Mouse (Mus musculus) intestine, embryonic 14.5 days (tissue): ENCODE results near the gene LTO1. TPM values are rescaled to one million over a fixed set of nuclear protein-coding genes. Genes with fewer than 3 reads are reported as not detected.

Experiments
- ATAC-seq: fragments of 200-750 bp; cut with Nextera tagmentation; replicated peaks from 2 replicates; pipeline ENCODE4 v1.8.0; 2017; ENCODE audit warnings: low read depth, moderate number of reproducible peaks, moderate TSS enrichment, moderate library complexity; ENCODE audit not compliant: low FRiP score, low TSS enrichment
- DNase-seq: peaks from one replicate; pipeline ENCODE4 v3.0.0-alpha.2; 2018; ENCODE audit warnings: low spot score
- H3K27ac ChIP-seq: fragments of 300-500 bp; sonication (generic); 2 replicates; pipeline ENCODE4 v1.5.1; 2014; ENCODE audit warnings: low read depth, mild to moderate bottlenecking, control low read depth
- H3K27me3 ChIP-seq: fragments of 300-500 bp; sonication (generic); replicated peaks from 2 replicates; pipeline ENCODE4 v1.6.1; 2014; ENCODE audit warnings: low read length, control low read depth; ENCODE audit not compliant: control insufficient read depth, insufficient read depth
- H3K36me3 ChIP-seq: fragments of 300-500 bp; sonication (generic); 2 replicates; pipeline ENCODE4 v1.6.1; 2014; ENCODE audit warnings: low read length, control low read depth; ENCODE audit not compliant: control insufficient read depth, insufficient read depth
- H3K4me1 ChIP-seq: fragments of 300-500 bp; sonication (generic); replicated peaks from 2 replicates; pipeline ENCODE4 v1.6.1; 2014; ENCODE audit warnings: low read length, control low read depth, mixed read lengths; ENCODE audit not compliant: control insufficient read depth, insufficient read depth
- H3K4me2 ChIP-seq: fragments of 300-500 bp; sonication (generic); 2 replicates; pipeline ENCODE4 v1.6.1; 2014; ENCODE audit warnings: low read length
- H3K4me3 ChIP-seq: fragments of 300-500 bp; sonication (generic); 2 replicates; pipeline ENCODE4 v1.5.1; 2014; ENCODE audit warnings: low read depth, low read length, control low read depth, mixed read lengths
- H3K9ac ChIP-seq: fragments of 300-500 bp; sonication (generic); 2 replicates; pipeline ENCODE4 v1.6.1; 2014; ENCODE audit warnings: mild to moderate bottlenecking, low read length
- H3K9me3 ChIP-seq: fragments of 300-500 bp; sonication (generic); 2 replicates; pipeline ENCODE4 v1.6.1; 2016; ENCODE audit warnings: low read length, control low read depth; ENCODE audit not compliant: control insufficient read depth
- WGBS: fragments of 180-500 bp; shearing (Covaris S2); extraction: QIAGEN DNeasy Blood & Tissue Kit; methylation state at CpG from one replicate; pipeline ENCODE4 v1.1.7; 2014; 5-methylcytosine and 5-hydroxymethylcytosine counted together
- polyA plus RNA-seq: library from polyadenylated mRNA; unstranded; fragments of >200 nt; fragmentation: Nextera tagmentation; extraction: Ambion mirVana; gene quantifications from 2 replicates; pipeline ENCODE4 v1.2.1, GENCODE M21; 2014

LTO1 gene
- polyA plus RNA-seq, 1 experiment from 2014 or later, result 19.1 TPM

DNA sequence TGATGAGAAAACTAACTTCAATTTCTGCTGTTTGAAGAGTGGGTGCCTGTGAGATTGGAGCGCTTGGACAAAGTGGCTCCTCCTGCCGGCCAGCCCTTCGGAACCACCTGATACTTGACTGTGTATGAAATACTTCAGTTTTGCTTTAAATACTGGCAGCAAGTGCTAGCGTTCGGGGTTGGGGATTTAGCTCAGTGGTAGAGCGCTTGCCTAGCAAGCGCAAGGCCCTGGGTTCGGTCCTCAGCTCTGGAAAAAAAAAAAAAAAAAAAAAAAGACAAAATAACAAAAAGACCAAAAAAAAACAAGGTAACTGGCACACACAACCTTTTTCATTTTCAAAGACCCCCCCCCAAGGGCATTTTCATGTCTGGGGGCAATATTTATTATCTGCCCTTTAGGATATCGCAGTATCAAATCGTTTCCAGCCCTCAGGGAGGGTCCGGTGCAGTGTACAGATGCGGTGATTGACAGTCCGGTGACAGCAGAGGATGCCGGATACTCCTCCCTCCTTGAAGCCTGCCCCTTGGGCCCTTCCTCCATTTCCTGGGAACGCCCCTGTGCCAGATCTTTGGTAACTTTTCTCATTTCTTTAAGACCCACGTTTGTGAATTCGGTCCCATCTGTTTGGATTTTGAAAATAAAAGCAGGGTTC is 478 bp upstream of the LTO1 start:
- no peak for DNase-seq
- H3K27ac ChIP-seq, result peak overlapping the region; percentile 59; the same call in 1 of the 2 replicates
- no peaks in the 10 kb centered on the region for H3K9me3 ChIP-seq
- peak overlapping the region; percentile 80 for H3K9ac ChIP-seq
- H3K27me3 ChIP-seq, result no peaks in the 10 kb centered on the region
- peak overlapping the region; percentile 90 for H3K4me3 ChIP-seq
- WGBS, result 7% methylated on average over 17 of the region's 17 CpGs
- peak; percentile 91 for ATAC-seq
- peaks cover 20% of the 10 kb centered on the region for H3K36me3 ChIP-seq
- H3K4me1 ChIP-seq, result peaks cover 6% of the 10 kb centered on the region; the same call in 1 of the 2 replicates
- H3K4me2 ChIP-seq, result peak overlapping the region; percentile 51

- no peak overlapping the region for H3K9ac ChIP-seq
- no peaks in the 10 kb centered on the region for H3K27me3 ChIP-seq
- peaks cover 6% of the 10 kb centered on the region; the same call in 1 of the 2 replicates for H3K4me1 ChIP-seq
- no peaks in the 10 kb centered on the region for H3K9me3 ChIP-seq
- WGBS, result 67% methylated on average over 1 of the region's 1 CpGs
- H3K36me3 ChIP-seq, result peaks cover 37% of the 10 kb centered on the region
- H3K4me2 ChIP-seq, result no peak overlapping the region
- ATAC-seq, result no peak
- no peak overlapping the region for H3K4me3 ChIP-seq
- no peak for DNase-seq
- no peak overlapping the region for H3K27ac ChIP-seq
Observed at GRCm38 (mm10) chr7:144918823-144919222, 3.9 kb downstream of the LTO1 start.

- Histone ChIP-seq H3K4me1 (no peaks in the 10 kb centered on the region), H3K27me3 (no peaks in the 10 kb centered on the region), H3K9me3 (no peaks in the 10 kb centered on the region), H3K4me2 (no peak overlapping the region), H3K9ac (no peak overlapping the region), H3K27ac (no peak overlapping the region), H3K36me3 (peaks cover 13% of the 10 kb centered on the region), H3K4me3 (no peak overlapping the region)
- ATAC-seq, result no peak
- no peak for DNase-seq
- WGBS, result 80% methylated on average over 2 of the region's 2 CpGs
Observed at GRCm38 (mm10) chr7:144927591-144927990, 12.7 kb downstream of the LTO1 start.

DNA sequence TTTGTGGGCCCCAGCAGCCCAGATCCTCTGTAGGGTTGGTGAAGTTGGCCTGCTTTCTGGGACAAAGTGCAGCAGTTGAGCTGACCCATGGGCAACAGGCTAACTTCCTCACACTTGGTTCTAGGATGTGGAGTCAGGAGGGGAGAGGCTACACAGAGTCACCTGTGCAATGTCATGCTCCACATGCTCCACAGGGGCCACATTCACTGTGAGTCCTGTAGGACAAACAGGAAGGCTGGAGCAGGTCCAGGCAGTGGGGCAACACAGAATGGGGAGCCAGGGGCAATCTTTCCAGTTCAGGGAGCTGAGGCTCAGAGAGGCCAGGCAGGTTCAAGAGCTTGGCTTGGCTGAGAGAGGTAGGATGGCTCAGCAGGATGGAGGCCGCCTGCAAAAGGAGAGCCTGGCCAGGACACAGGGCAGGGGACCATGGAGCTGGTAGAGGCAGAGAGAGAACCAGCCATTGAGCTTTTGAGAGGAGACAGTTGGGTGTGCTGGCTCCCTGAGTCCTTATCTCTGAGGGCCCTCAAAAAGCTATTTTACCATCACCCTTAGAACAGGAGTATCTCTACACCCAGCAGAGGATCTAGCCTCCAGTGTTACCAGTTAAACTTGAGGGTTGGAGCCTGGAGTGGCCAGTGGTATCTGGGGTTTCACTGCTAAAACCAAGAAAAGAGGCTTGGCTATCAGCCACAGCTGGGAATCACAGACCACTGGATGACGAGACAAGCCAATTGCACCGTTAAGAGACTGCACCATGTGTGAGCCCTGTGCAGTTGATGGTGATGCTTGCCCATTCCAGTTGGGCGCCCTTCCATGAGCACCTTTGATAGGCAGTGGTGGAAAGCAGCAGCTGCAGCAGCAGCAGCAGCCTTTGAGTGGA is 13.3 kb downstream of the LTO1 start:
- H3K27ac ChIP-seq, result no peak overlapping the region
- H3K4me3 ChIP-seq, result no peak overlapping the region
- 78% methylated on average over 4 of the region's 4 CpGs for WGBS
- no peak overlapping the region for H3K9ac ChIP-seq
- ATAC-seq (no peak), DNase-seq (no peak)
- H3K4me2 ChIP-seq, result no peak overlapping the region
- no peaks in the 10 kb centered on the region for H3K27me3 ChIP-seq
- peaks cover 13% of the 10 kb centered on the region for H3K36me3 ChIP-seq
- no peaks in the 10 kb centered on the region for H3K9me3 ChIP-seq
- H3K4me1 ChIP-seq, result no peaks in the 10 kb centered on the region

DNA sequence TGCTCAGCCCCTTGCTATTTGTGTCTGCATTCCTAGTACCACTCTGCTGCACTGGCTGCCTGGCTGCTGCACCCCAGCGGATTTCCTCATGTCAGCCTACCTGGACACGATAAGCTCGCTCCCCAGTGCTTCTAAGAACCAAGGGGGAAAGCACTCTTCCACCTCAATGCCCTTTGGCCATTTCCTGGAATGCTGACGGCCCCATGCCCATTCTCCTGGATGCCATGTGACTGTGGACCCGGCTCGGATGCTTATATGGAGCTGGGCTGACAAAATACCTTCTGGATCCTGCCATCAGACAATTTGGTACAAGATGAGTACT is 13.9 kb downstream of the LTO1 start:
- 86% methylated on average over 6 of the region's 6 CpGs for WGBS
- H3K4me1 ChIP-seq, result no peaks in the 10 kb centered on the region
- no peak overlapping the region for H3K9ac ChIP-seq
- H3K4me2 ChIP-seq, result no peak overlapping the region
- H3K36me3 ChIP-seq, result peaks cover 16% of the 10 kb centered on the region
- DNase-seq, result no peak
- no peak for ATAC-seq
- no peak overlapping the region for H3K27ac ChIP-seq
- H3K27me3 ChIP-seq, result no peaks in the 10 kb centered on the region
- H3K4me3 ChIP-seq, result no peak overlapping the region
- no peaks in the 10 kb centered on the region for H3K9me3 ChIP-seq

DNA sequence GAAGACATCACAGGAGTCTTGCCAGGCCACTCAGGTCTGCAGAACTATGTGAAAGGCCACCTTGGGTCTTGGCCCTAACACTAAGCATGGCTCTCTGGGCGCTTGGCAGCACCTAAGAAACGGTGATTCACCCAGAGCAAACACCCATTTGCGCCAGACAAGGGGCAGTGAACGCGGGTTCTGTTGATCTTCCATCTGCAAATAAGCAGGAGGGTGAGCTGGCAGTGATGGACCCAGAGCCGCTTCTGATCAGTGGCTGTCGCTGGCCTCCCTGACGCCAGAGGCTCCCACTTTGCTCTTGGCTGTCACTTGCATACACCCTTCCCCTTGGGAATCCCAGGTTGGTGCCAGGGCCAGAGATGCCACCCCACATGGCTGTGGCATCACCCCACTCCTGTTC is 14.6 kb downstream of the LTO1 start:
- no peak for DNase-seq
- no peak overlapping the region for H3K27ac ChIP-seq

GRCm38 (mm10) chr7:144929931-144930330 is 15.0 kb downstream of the LTO1 start:
- Histone ChIP-seq H3K27me3 (no peaks in the 10 kb centered on the region), H3K4me3 (no peak overlapping the region), H3K4me1 (no peaks in the 10 kb centered on the region), H3K9ac (no peak overlapping the region), H3K4me2 (no peak overlapping the region), H3K27ac (no peak overlapping the region), H3K36me3 (peaks cover 25% of the 10 kb centered on the region), H3K9me3 (no peaks in the 10 kb centered on the region)
- no peak for DNase-seq
- 69% methylated on average over 5 of the region's 5 CpGs for WGBS
- ATAC-seq, result no peak

More for the DNA sequence above, 14.6 kb downstream of the LTO1 start:
- H3K9ac ChIP-seq, result no peak overlapping the region
- H3K27me3 ChIP-seq, result no peaks in the 10 kb centered on the region
- H3K36me3 ChIP-seq, result peaks cover 23% of the 10 kb centered on the region
- no peaks in the 10 kb centered on the region for H3K4me1 ChIP-seq
- H3K9me3 ChIP-seq, result no peaks in the 10 kb centered on the region
- no peak for ATAC-seq
- no peak overlapping the region for H3K4me2 ChIP-seq
- H3K4me3 ChIP-seq, result no peak overlapping the region
- WGBS, result 74% methylated on average over 8 of the region's 8 CpGs

GRCm38 (mm10) chr7:144931778-144932177 is 16.9 kb downstream of the LTO1 start:
- 22% methylated on average over 3 of the region's 3 CpGs for WGBS
- peaks cover 38% of the 10 kb centered on the region for H3K36me3 ChIP-seq
- H3K27ac ChIP-seq, result no peak overlapping the region
- no peak overlapping the region for H3K4me2 ChIP-seq
- no peak overlapping the region for H3K9ac ChIP-seq
- no peak overlapping the region for H3K4me3 ChIP-seq
- DNase-seq, result peak; percentile 66
- no peaks in the 10 kb centered on the region for H3K4me1 ChIP-seq
- ATAC-seq, result no peak; the same call in 1 of the 2 replicates
- H3K9me3 ChIP-seq, result no peaks in the 10 kb centered on the region
- no peaks in the 10 kb centered on the region for H3K27me3 ChIP-seq
